Mouse (Mus musculus) cerebellum, adult 8-10 months (tissue): Measurements from ENCODE around the gene Hs2st1.
A peak's percentile ranks its signal among the peaks of the same experiment; 100 is the strongest.
"Not testable (repeated sequence)": the region's sequence is repeated elsewhere in the genome, so short reads cannot be mapped to it uniquely, and the experiment has no call there.

ENCODE experiments used
- DNase-seq: peaks from one replicate; pipeline ENCODE4 v3.0.0; 2022

Hs2st1 gene

DNA sequence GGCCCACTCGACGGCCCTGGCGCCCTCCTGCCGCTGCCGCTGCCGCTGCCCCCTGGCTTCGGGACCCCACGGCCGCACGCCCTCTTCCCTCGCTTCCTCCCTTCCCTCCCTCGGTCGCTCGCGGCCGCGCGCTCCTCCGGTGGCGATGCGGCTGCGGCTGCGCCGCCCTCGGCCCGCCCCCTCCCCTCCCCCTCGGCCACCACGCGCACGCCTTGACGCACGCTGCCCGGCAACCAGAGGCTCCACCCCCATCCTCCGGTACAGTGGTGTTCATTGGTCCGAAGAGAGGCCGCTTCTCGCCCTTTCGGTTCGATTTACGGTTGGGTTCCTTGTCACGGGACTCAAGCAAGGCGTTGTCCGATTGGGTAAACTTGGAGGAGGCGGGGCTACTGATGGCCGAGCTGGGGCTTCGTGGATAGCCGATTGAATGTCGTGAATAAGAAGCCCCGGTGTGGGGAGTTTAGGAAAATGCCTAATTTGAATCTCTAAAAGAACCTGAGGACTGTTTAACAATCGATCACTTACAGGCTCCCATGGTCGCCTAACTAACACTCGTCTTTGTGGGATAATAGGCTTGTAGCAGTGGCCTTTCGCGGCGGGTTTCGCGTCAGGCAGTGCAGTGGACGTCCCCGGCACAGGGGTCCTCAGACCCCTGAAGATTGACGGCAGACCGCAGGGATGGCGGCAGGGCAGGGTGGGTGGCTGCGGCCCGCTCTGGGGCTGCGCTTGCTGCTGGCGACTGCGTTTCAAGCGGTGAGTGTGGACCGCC is at the start of gene Hs2st1, which contains the start of gene Selenof:
Gene Hs2st1, minus strand, starts transcription at position 135 of the 769 bp plus-strand sequence.
Gene Selenof, plus strand, starts transcription at position 258 of the 769 bp plus-strand sequence.
- peak; percentile 96 for DNase-seq

DNA sequence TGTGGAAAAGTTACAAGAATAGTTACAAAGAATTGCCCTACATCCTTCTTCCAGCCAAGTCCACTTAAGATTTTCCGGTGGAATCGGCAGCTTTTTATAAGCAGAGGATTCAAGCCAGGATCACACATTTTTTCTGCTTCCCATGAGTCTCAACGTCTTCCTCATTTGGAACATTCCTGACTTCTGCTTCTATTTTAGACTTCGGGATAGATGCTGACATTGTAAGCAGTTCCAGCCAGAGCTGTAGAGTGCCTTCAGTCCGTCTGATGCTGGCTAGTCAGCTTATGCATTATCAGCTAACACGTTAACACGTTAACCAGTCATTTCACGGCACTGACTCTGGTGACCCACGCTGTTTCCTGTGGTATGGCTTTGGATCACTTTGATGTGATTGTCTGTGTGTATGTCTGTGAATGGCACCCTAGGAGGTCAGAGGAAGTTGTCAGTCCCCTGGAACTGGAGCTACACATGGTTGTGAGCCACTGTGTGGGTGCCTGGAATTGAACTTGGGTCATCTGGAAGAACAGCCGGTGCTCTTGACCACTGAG is 47.7 kb upstream of the Hs2st1 start:
- DNase-seq = no peak

GRCm38 (mm10) chr3:144616654-144617425 is 46.9 kb upstream of the Hs2st1 start:
- DNase-seq = peak; percentile 74

DNA sequence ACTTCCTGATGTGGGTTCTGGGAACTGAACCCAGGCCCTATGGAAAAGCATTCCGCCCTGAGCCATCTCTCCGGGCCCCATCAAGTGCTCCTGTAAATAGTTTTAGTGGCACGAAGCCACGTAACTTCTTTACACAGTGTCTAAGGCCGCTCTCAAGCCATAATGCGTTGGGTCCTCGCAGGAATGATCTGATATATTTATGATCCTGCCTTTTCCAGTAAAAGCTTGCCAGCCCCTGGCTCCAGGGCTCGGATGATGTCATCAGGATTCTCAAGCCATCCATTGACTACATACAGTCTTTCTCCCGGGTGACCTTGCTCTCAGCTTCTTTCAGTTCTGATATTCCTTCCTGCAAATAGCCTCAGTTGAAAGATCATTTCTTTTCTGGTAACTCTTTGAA is 45.5 kb upstream of the Hs2st1 start:
- no peak for DNase-seq

DNA sequence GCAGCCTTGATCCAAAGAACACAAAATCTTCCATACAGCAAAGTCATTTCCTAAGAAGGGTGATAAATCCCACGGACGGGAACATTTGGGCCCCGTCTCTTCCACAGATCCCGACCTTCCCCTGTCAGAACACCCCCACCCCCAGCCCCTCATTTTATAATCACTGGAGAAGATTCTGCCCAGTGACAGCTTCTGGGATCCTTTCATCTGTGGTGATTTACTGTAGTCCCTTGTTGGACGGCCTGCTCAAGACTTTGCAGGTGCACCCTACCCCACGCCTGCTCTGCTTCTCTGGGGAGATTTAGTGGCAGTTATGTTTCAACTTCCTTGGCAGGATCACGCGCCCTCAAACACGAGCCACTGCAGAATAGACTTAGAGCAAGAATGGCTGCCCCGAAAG is 44.7 kb upstream of the Hs2st1 start:
- no peak for DNase-seq

- DNase-seq = no peak
Observed at GRCm38 (mm10) chr3:144614277-144614676, 44.3 kb upstream of the Hs2st1 start.

DNA sequence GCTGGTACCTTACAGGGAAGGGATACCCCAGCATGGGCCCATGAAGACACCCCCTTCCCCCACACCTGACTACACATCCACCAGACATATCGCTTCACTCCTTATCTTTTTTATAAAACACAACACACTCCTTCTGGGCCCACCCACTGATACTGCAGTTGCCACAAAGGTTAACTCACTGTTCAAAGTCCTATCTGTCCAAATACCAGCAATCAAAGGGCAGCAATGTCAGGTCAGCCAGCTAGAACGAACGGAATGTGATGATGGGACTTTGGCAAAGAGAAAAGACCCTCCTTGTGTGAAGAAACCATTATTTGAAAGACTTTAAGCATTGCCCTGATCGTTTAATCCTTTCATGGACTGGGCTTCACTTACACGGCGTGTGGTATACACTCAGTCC is 42.4 kb upstream of the Hs2st1 start:
- no peak for DNase-seq

DNA sequence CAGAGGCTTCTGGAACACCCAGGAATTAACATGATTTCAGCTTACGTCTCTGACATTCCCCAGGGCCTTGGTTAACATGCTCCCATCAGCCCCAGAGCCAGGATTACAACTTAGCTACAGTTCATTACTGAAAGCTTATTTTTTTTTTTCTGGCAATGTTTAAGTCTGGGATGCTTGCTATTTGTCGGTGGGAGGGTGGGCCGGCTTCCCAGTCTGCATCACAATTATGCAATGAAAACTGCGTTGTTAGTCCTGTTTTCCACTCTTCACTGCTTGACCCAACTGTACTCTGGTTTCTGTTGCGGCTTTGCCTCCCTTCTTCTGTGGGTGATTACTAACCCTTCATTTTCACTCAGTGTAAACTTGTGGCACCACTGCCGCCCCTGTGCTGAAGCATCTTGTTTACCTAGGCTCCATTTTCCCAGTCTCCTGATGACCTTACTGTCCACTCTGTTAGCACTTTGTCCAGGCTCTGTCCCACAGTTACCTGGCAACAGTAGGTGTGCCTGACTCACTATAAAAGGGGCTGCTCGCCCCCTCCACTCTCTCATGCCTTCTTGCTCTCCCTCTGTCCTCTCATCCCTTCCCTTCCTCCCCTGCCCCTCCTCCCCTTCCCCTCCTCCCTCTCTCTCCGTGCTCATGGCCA is 41.8 kb upstream of the Hs2st1 start:
- DNase-seq = no peak

DNA sequence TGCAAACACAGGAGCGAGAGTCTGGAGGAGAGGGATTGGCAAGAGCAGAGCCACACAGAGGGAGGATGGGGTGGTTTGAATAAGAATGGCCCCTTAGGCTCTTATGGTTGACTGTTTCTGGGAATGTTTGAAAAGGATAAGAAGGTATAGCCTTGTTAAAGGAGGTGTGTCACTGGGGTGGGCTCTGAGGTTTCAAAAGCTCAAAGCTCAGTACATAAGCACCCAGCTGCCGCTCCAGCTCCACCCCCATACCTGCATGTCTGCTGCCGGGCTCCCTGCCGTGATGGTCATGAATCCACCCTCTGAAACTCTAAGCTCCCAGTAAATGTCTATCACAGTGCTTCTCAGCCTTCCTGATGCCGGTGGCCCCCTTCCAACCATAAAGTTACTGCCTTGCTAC is 40.8 kb upstream of the Hs2st1 start:
- no peak for DNase-seq

GRCm38 (mm10) chr3:144608090-144608489 is 38.1 kb upstream of the Hs2st1 start:
- no peak for DNase-seq

- DNase-seq = no peak
Observed at GRCm38 (mm10) chr3:144606449-144606848, 36.5 kb upstream of the Hs2st1 start.

- not testable (repeated sequence) for DNase-seq
Observed at GRCm38 (mm10) chr3:144605811-144606210, 35.8 kb upstream of the Hs2st1 start.

- DNase-seq = no peak
Observed at GRCm38 (mm10) chr3:144604205-144604604, 34.2 kb upstream of the Hs2st1 start.

- DNase-seq = no peak
Observed at GRCm38 (mm10) chr3:144603558-144603957, 33.6 kb upstream of the Hs2st1 start.

DNA sequence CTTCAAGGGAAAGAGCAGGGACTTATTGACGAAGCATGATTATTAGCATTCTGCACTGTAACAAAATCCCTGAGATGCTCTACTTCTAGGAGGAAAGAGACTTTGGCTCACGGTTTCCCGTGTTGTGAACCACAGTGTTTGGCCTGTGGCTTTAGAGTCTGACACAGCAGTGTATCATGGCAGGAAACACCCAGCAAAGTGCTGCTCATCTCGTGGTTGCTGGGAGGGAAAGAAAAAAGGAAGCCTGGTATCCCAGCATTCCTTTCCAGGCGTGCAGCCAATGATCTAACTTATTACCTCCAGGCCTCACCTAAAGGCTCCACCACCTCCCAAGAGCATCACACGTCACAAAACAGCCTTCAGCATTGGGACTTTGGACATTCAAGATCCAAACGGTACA is 32.8 kb upstream of the Hs2st1 start:
- no peak for DNase-seq

DNA sequence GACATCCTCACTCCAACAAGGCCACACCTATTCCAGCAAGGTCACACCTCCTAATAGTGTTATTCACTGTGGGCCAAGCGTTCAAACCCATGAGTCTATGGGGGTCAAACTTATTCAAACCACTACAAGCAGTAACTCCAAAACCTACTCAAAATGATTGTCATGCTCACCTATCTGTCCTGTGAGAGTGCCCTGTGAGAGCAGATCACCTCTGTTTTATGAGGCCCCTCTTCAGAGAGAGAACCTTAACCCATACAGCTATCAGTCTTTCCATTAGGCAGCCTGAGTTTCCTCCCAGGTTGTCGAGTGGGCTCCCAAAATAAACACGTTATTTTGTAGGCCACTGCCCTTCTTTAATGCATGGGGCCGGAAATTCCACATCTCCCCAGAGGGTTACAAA is 32.4 kb upstream of the Hs2st1 start:
- no peak for DNase-seq

GRCm38 (mm10) chr3:144597790-144598467 is 27.9 kb upstream of the Hs2st1 start:
- DNase-seq = no peak

DNA sequence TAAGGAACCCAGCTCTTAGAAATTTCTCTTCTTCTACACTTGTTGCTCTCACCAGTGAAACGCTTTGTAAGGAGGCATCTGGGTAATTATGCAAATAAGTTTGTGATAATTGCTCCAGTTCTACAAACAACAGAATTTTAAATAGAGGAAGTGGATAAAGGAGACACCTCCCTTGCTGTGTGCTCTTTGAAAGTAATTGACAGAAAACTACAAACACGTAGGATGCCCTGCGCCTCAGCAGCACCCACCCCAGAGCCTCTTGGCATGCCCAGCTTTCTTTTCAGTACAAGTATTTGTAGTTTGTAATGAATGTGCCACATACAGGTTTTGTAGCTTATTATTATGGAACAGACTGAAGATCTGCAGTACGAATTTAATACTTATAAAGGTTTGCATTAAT is 27.1 kb upstream of the Hs2st1 start:
- DNase-seq = no peak

DNA sequence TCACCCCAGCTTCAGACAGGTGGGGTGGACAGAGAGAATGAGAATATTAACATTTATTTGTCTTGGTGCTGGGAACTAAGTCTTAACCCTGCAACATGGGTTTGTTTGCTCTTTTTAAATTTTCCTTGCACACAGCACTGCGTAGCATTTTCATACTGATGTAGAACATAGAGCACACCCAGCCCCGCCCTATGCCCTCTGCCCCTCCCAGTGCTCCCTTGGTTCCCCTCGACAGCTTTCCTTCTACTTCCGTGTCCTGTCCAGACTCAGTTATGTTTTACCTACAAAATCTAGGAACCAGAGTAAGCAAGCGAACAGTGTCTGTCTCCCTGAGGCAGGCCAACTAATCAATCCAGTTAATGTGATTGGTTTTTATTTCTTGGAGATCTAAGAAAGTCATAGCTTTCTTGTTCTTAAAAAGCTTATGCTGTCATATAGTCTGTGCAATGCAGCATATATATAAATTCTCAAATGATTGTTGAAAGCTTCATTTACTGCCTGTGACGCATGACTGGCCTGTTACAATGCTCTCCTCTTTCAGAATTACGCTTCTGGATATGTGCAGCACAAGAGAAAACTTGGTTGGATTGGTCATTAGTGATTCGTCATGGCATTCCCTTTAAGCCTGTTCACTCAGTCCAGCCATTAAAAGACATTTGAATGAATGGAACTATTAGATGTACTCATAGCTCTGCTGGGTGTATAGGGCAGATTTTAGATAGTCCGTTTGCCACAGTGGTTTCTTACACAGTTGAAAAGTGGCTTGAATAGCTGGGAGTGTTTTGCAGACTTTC is 23.2 kb upstream of the Hs2st1 start:
- DNase-seq = no peak

- no peak for DNase-seq
Observed at GRCm38 (mm10) chr3:144589189-144589890, 19.4 kb upstream of the Hs2st1 start.

GRCm38 (mm10) chr3:144586731-144587130 is 16.8 kb upstream of the Hs2st1 start:
- no peak for DNase-seq
